Mouse (Mus musculus) ovary, postnatal 10 days (tissue): ENCODE data around the gene Dnah7a.
A peak's percentile ranks its signal among the peaks of the same experiment; 100 is the strongest.
"Not testable (repeated sequence)": the region's sequence is repeated elsewhere in the genome, so short reads cannot be mapped to it uniquely, and the experiment has no call there.

ENCODE experiments used
- DNase-seq: peaks from one replicate; pipeline ENCODE4 v3.0.0; 2022; ENCODE audit warnings: low spot score

Gene Dnah7a

DNA sequence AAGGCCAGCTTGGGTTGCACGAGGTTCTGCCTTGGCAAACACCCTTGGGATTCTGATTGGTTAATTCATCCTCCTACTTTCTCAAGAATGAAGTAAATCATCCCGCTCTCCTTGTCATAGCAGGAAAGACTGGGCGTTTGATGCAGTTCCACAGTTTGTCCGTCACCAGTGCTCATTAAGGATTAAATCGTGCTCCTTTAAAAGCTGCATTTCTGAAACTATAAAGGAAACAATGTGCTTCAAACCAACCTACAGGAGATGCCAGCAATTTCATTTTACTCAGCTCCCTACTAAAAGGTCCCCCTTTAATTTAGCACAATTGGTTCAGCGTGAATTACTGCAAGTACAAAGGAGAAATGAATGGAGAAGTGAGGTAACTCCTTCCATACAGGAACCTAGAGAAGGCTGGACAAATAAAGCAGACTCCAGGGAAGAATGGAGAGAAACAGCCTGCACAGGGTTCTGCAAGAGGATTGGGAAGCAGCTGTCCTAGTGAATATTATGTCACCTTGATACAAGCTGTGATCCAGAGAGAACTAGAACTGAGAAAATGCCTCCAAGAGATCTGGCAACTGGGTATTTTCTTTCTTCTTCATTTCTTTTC is 322.4 kb downstream of the Dnah7a start:
- no peak for DNase-seq

DNA sequence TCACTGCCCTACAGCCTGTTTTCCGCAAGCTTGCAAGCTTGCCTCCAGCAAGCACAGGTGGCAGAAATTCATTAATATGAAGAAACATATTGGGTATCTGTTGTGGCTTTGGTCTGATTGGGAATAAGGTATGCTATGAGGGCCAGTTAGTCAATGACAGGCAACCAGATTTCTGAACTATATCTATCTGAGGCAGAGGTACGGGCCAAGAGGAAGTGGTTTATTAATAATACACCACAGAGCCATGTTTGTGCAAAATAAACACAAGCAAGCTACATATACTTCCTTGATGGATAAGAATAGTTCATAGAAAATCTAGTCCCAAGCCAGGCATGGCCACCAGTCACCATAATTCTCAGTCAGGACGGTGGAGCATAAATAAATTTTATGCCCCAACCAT is 328.9 kb downstream of the Dnah7a start:
- DNase-seq: no peak

DNA sequence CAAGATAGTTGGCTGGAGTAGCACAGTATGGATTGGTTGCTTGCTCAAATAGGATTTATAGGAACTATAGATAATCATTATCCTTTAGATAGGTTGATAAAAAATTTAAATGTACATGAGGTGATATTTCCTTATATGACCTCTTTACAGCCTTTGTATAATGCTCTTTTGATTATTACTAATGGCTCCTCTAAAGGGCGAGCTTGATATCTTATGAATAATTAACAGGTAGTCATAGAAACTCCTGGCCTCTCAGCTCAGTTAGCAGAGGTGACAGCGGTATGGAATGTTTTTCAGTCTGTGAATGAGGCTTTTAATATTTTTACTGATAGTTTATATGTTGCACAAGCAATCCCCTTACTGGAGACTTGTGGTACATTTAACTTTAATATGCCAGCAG is 330.6 kb downstream of the Dnah7a start:
- DNase-seq: not testable (repeated sequence)

DNA sequence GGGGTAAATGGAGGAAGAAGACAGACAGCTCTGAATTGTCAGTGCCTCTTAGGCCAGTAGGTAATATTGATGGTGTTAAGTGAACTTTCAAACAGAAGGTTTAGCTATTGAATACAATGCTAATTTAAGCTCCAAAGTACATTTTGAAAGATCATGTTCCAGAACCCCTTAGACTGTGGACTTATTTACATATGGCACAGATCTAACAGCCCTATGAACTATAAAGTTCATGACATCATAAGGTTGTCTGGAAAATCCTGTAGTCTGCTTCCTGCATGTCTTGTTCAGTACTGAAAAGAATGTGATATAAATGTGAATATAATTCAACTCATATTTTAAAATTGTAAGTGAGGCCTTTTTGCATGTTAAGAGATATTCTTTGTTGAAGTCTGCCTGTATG is 347.6 kb downstream of the Dnah7a start:
- DNase-seq: no peak

DNA sequence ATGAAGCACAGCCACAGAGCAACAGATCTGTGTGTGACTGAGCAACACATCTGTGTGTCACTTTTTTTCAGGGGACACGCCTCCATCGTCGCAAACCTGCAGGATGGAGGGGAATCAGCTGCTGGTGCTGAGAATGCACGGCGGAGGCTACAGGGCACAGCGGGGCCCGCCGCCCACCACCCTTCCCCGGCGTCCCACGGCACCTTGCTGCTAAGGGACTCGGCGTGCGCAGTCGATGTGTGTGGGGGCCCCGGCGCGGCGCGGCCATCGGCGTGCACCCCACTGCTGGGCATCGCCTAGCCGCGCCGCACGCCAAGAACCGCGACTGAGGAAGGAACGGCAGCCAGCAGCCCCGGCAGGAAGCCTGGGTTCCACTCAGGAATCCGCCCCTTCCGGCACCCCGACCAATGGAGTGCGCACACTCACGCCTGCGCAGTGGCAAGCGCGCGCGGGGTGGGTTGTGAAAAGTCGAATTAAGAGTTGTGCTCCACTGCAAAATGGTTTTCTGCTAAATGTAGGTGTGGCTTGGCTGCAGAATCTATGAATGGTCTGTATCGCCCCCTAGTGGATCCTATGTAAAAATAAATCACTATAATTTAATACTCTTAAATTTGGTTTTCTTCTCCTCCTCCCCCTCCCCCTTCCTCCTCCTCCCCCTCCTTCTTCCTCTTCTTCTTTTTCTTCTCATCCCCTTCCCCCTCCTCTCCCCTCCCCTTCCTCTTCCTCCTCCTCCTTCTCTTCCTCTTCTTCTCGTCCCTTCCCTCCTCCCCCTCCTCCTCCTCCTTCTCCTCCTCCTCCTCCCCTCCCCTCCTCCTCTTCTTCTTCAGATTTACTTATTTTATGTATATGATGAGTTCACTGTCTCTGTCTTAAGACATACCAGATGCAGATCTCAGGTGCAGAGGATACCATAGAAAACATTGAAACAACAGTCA is 354.0 kb downstream of the Dnah7a start, which contains the start of the genes Asdurf, Gm28551 and Asnsd1:
Gene Asdurf, minus strand, starts transcription at position 293 of the 935 bp plus-strand sequence.
Gene Gm28551, minus strand, starts transcription at position 341 of the 935 bp plus-strand sequence.
Gene Asnsd1, minus strand, starts transcription at position 426 of the 935 bp plus-strand sequence.
- DNase-seq: peak; percentile 94
